Mouse (Mus musculus) heart, embryonic 14.5 days (tissue): ENCODE measurements around the gene Chit1. TPM values are rescaled to one million over a fixed set of nuclear protein-coding genes. Genes with fewer than 3 reads are reported as not detected.

Source experiments
- ATAC-seq: fragments of 200-750 bp; cut with Nextera tagmentation; 2 replicates; pipeline ENCODE4 v1.8.0; 2017; ENCODE audit warnings: low read depth, moderate TSS enrichment; ENCODE audit not compliant: insufficient number of reproducible peaks, insufficient read depth, low FRiP score
- H3K27ac ChIP-seq, 2 experiments: fragments of 200-500 bp in 1 of 2; fragments of 300-500 bp in 1 of 2; sonication (generic) in 1 of 2; replicated peaks in 1 of 2; 2 replicates each; pipeline ENCODE4 v1.5.1; 2012 to 2014; ENCODE audit warnings: low read depth in 2 of 2, low read length in 2 of 2, control low read depth in 1 of 2, mild to moderate bottlenecking in 1 of 2, mixed read lengths in 1 of 2; ENCODE audit not compliant: control insufficient read depth in 1 of 2, insufficient read depth in 1 of 2
- H3K27me3 ChIP-seq: fragments of 300-500 bp; sonication (generic); 2 replicates; pipeline ENCODE4 v1.6.1; 2014; ENCODE audit warnings: mild to moderate bottlenecking, low read length, control low read depth; ENCODE audit not compliant: control insufficient read depth, insufficient read depth
- H3K36me3 ChIP-seq: fragments of 300-500 bp; sonication (generic); 2 replicates; pipeline ENCODE4 v1.6.1; 2014; ENCODE audit warnings: mild to moderate bottlenecking, control low read depth, low read length, mixed read lengths; ENCODE audit not compliant: control insufficient read depth, insufficient read depth
- H3K4me1 ChIP-seq, 2 experiments: fragments of 200-500 bp in 1 of 2; fragments of 300-500 bp in 1 of 2; sonication (generic) in 1 of 2; 2 replicates each; pipeline ENCODE4 v1.6.1; 2012 to 2014; ENCODE audit warnings: low read length in 2 of 2, control low read depth in 1 of 2, mixed read lengths in 1 of 2; ENCODE audit not compliant: control insufficient read depth in 2 of 2, insufficient read depth in 2 of 2
- H3K4me2 ChIP-seq: fragments of 300-500 bp; sonication (generic); 2 replicates; pipeline ENCODE4 v1.6.1; 2014; ENCODE audit warnings: mild to moderate bottlenecking, low read length
- H3K4me3 ChIP-seq, 2 experiments: fragments of 200-500 bp in 1 of 2; fragments of 300-500 bp in 1 of 2; sonication (generic) in 1 of 2; 2 replicates each; pipeline ENCODE4 v1.5.1; 2012 to 2014; ENCODE audit warnings: low read length in 2 of 2, mild to moderate bottlenecking in 2 of 2, control low read depth in 1 of 2, low read depth in 1 of 2, moderate library complexity in 1 of 2; ENCODE audit not compliant: control insufficient read depth in 1 of 2, insufficient read depth in 1 of 2
- H3K9ac ChIP-seq: fragments of 300-500 bp; sonication (generic); 2 replicates; pipeline ENCODE4 v1.6.1; 2014; ENCODE audit warnings: mild to moderate bottlenecking, low read length
- H3K9me3 ChIP-seq: fragments of 300-500 bp; sonication (generic); 2 replicates; pipeline ENCODE4 v1.6.1; 2016; ENCODE audit warnings: low read length, control low read depth; ENCODE audit not compliant: control insufficient read depth
- WGBS: fragments of 180-500 bp; shearing (Covaris S2); extraction: QIAGEN DNeasy Blood & Tissue Kit; methylation state at CpG from one replicate; pipeline ENCODE4 v1.1.7; 2014; 5-methylcytosine and 5-hydroxymethylcytosine counted together
- polyA plus RNA-seq: library from polyadenylated mRNA; unstranded; fragments of >200 nt; fragmentation: Nextera tagmentation; extraction: Ambion mirVana; gene quantifications from 2 replicates; pipeline ENCODE4 v1.2.1, GENCODE M21; 2014

Chit1 gene
- polyA plus RNA-seq, 1 experiment from 2014 or later, result 0.96 TPM

DNA sequence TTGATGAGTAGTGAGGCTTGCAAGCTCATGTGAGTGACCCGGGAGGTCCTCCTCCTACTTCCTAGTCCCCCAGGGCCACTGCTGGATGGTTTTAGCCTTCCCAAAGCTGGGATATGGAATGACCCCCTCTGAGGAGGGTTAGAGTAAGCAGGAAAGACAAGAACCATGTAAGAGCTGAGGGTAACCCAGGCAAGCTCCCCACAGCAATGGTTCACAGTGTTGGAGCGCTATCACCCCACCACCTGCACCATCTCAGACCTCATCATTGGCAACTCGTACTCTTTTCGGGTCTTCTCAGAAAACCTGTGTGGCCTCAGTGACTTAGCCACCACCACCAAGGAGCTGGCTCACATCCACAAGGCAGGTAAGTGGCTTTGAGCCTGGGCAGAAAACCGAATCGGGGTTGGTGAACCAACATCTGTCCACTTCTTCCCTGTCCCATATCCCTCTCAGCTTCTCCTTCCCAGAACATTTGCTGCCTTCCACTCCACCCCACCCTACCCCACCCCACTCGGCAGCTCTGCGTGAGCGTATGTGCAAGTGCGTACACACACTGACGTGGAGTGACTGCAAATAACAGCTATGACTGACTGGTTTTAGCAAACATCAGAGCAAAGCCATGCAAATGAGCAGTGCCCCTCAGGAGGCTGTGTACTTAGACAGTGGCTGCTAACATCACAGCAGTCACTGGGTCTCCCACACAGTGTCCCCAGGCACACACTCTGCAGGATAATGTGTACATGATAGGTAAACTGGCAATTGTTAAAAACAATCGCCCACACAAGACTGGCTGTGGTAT is 87.4 kb downstream of the Chit1 start:
- Histone ChIP-seq H3K9ac (no peak overlapping the region), H3K4me1 (peaks cover 28 to 29% of the 10 kb centered on the region in 2 experiments), H3K27ac (no peak overlapping the region), H3K4me3 (no peak overlapping the region), H3K36me3 (no peaks in the 10 kb centered on the region), H3K27me3 (no peaks in the 10 kb centered on the region), H3K4me2 (no peak overlapping the region), H3K9me3 (no peaks in the 10 kb centered on the region)
- 90% methylated on average over 12 of the region's 12 CpGs for WGBS
- ATAC-seq, result no peak

DNA sequence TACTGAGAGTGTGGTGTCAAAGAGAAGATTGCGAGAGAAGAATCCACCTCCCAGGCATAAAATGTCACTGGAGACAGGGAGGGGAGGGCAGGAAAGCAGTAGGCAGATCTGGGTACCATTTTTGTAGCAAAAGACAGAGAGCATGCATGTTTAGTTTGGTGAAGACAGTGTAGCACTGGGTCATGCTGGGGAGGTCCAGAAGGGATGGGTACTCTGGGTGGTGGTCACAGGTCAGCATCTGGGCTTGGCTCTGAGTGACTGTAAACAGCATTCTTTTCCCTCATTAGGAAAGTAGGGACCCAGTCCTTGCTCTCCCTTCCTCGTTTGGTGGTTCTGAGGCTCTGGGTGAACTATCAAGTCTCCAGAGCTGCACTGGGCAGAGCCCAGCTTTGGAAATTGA is 89.4 kb downstream of the Chit1 start:
- no peak overlapping the region for H3K9ac ChIP-seq
- H3K4me1 ChIP-seq, result peaks cover 12 to 17% of the 10 kb centered on the region in 2 experiments
- H3K4me2 ChIP-seq, result no peak overlapping the region
- 58% methylated on average over 2 of the region's 2 CpGs for WGBS
- no peak for ATAC-seq
- H3K4me3 ChIP-seq, result no peak overlapping the region
- no peaks in the 10 kb centered on the region for H3K27me3 ChIP-seq
- no peaks in the 10 kb centered on the region for H3K36me3 ChIP-seq
- H3K27ac ChIP-seq, result no peak overlapping the region
- no peaks in the 10 kb centered on the region for H3K9me3 ChIP-seq

Other genes starting within 250 kb of the Chit1 start
- 0.40 and 0.47 TPM in 2 replicates for gene Optc, start 203.2 kb upstream of the Chit1 start, polyA plus RNA-seq
- gene Prelp, start 189.8 kb upstream of the Chit1 start, polyA plus RNA-seq, result 2.1 and 2.7 TPM in 2 replicates
- gene Fmod, start 74.0 kb upstream of the Chit1 start, polyA plus RNA-seq, result 15.9 and 18.0 TPM in 2 replicates
- 34.7 and 36.9 TPM in 2 replicates for gene Btg2, start 32.1 kb upstream of the Chit1 start, polyA plus RNA-seq
- 0.66 and 1.5 TPM in 2 replicates for gene Chil1, start 70.9 kb downstream of the Chit1 start, polyA plus RNA-seq
- 0.12 and 0.27 TPM in 2 replicates for gene Mybph, start 82.2 kb downstream of the Chit1 start, polyA plus RNA-seq
- 11.3 and 11.7 TPM in 2 replicates for gene Adora1, start 124.2 kb downstream of the Chit1 start, polyA plus RNA-seq
- 0.62 and 0.70 TPM in 2 replicates for gene Myog, start 178.7 kb downstream of the Chit1 start, polyA plus RNA-seq
- 10.5 and 11.9 TPM in 2 replicates for gene Ppfia4, start 221.7 kb downstream of the Chit1 start, polyA plus RNA-seq